Mouse (Mus musculus) hindbrain, postnatal 0 days (tissue): Measurements from ENCODE around the gene Celf5. TPM values are rescaled to one million over a fixed set of nuclear protein-coding genes. Genes with fewer than 3 reads are reported as not detected.

ENCODE experiments used
- ATAC-seq: fragments of 200-750 bp; cut with Nextera tagmentation; 2 replicates; pipeline ENCODE4 v1.8.0; 2017; ENCODE audit warnings: mild to moderate bottlenecking, moderate TSS enrichment, moderate library complexity
- DNase-seq: peaks from one replicate; pipeline ENCODE4 v3.0.0-alpha.2; 2015; ENCODE audit warnings: low spot score
- H3K27ac ChIP-seq: fragments of 300-500 bp; sonication (generic); 2 replicates; pipeline ENCODE4 v1.5.1; 2014; ENCODE audit warnings: mild to moderate bottlenecking
- H3K27me3 ChIP-seq: fragments of 300-500 bp; sonication (generic); 2 replicates; pipeline ENCODE4 v1.6.1; 2014; ENCODE audit warnings: low read length, mixed read lengths; ENCODE audit not compliant: insufficient read depth
- H3K36me3 ChIP-seq: fragments of 300-500 bp; sonication (generic); 2 replicates; pipeline ENCODE4 v1.6.1; 2014; ENCODE audit warnings: low read length, mixed read lengths; ENCODE audit not compliant: insufficient read depth
- H3K4me1 ChIP-seq: fragments of 300-500 bp; sonication (generic); 2 replicates; pipeline ENCODE4 v1.6.1; 2014; ENCODE audit warnings: antibody characterized with exemption, low read length, mixed read lengths; ENCODE audit not compliant: insufficient read depth
- H3K4me2 ChIP-seq: fragments of 300-500 bp; sonication (generic); 2 replicates; pipeline ENCODE4 v1.6.1; 2014; ENCODE audit warnings: low read depth, mild to moderate bottlenecking, low read length, moderate library complexity, mixed read lengths
- H3K4me3 ChIP-seq: fragments of 300-500 bp; sonication (generic); 2 replicates; pipeline ENCODE4 v1.5.1; 2014; ENCODE audit warnings: low read length
- H3K9ac ChIP-seq: fragments of 300-500 bp; sonication (generic); replicated peaks from 2 replicates; pipeline ENCODE4 v1.6.1; 2014; ENCODE audit warnings: mild to moderate bottlenecking, low read length, moderate library complexity, mixed read lengths
- H3K9me3 ChIP-seq: fragments of 300-500 bp; sonication (generic); 2 replicates; pipeline ENCODE4 v1.6.1; 2016; ENCODE audit warnings: low read length, mixed read lengths
- CTCF ChIP-seq: IDR thresholded peaks from 2 replicates; pipeline ENCODE4 v1.5.1; 2016; ENCODE audit warnings: antibody characterized with exemption, control low read depth, low read depth
- WGBS: fragments of 180-500 bp; shearing (Covaris S2); extraction: QIAGEN DNeasy Blood & Tissue Kit; methylation state at CpG from one replicate; pipeline ENCODE4 v1.1.7; 2014; 5-methylcytosine and 5-hydroxymethylcytosine counted together
- polyA plus RNA-seq: library from polyadenylated mRNA; unstranded; fragments of >200 nt; fragmentation: Nextera tagmentation; extraction: Ambion mirVana; gene quantifications from 2 replicates; pipeline ENCODE4 v1.2.1, GENCODE M21; 2015
- total RNA-seq: library from RNA; depleted of rRNA; stranded (reverse); fragments of >200 nt; gene quantifications from 2 replicates; pipeline ENCODE4 v1.2.3, GENCODE M21; 2014

The Celf5 gene
- total and polyA plus RNA-seq, 2 experiments from 2014 or later: 43.2 to 93.9 TPM

DNA sequence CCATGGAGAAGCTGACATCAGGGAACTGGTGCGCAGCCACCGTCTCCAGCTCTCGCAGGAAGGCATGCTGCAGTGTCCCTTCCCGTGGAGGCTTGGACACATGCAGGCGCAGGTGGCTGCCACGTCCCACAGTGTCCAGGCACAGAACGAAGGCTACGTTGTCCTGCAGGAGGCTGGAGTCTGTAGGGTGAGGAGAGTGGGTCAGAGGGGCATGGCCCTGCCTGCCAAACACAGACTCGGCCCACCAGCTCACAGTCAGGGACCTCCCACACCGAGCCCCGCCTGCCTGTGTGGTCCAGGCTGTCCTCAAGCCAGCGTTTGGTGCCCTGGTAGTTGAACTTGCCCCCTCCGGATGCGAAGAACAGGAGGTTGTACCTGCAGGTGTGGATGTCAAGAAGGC, 7.4 kb upstream of the Celf5 start:
- H3K4me3 ChIP-seq: no peak overlapping the region
- H3K4me2 ChIP-seq: no peak overlapping the region
- no peaks in the 10 kb centered on the region for H3K27me3 ChIP-seq
- no peak overlapping the region for H3K9ac ChIP-seq
- 80% methylated on average over 14 of the region's 14 CpGs for WGBS
- H3K27ac ChIP-seq: no peak overlapping the region
- H3K9me3 ChIP-seq: no peaks in the 10 kb centered on the region
- H3K4me1 ChIP-seq: peaks cover 5% of the 10 kb centered on the region
- ATAC-seq (no peak), DNase-seq (no peak)
- TF ChIP-seq CTCF: no peak
- H3K36me3 ChIP-seq: peaks cover 58% of the 10 kb centered on the region

DNA sequence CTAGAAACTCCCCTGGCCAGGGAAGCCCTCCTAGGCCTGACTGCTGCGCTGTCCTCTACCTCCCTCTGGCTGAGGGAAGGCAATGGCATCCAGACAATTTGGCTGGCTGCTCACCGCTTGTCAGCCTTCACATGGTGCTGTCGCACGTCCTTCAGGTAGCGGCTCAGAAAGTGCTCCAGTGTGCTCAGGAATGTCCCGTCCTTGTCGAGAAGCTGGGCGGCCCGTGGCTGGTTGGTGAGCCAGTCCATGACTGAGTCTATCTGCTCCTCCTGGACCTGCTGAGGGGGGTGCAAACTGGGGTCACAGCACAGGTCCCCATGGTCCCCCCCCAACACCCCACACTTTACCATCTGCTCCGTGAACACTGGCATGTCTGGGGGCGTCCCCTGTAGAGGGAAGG, 5.6 kb upstream of the Celf5 start:
- DNase-seq: no peak
- 0 out of 2 replicates have a peak, but pooled peaks have one; percentile 2 for TF ChIP-seq CTCF
- Histone ChIP-seq H3K4me1 (no peaks in the 10 kb centered on the region), H3K27me3 (no peaks in the 10 kb centered on the region), H3K27ac (no peak overlapping the region), H3K9ac (no peak overlapping the region), H3K4me3 (no peak overlapping the region), H3K4me2 (no peak overlapping the region), H3K36me3 (peaks cover 58% of the 10 kb centered on the region), H3K9me3 (no peaks in the 10 kb centered on the region)
- no peak for ATAC-seq
- 85% methylated on average over 11 of the region's 11 CpGs for WGBS

DNA sequence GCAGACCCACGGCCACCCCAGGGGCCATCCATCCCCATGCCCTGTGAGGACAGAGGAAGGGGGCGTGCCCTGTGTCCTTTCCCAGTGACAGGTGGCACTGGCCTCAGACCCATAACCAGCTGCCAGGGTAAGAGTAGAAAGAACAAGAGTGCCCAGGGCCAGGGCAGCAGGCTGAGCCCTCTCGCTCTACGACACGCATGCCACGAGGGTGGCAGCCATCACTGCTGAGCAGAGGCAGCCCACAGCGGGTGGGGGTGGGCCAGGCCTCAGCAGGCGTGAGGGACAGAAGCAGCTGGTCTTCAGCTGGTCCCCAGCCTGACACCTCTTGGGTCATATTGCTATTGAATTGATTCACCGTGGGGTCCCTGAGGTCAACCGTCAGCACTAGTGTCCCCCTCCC, 4.0 kb upstream of the Celf5 start:
- no peak overlapping the region for H3K4me2 ChIP-seq
- no peak overlapping the region for H3K4me3 ChIP-seq
- 73% methylated on average over 10 of the region's 10 CpGs for WGBS
- peaks cover 45% of the 10 kb centered on the region for H3K36me3 ChIP-seq
- no peaks in the 10 kb centered on the region for H3K4me1 ChIP-seq
- H3K9ac ChIP-seq: no peak overlapping the region
- no peak overlapping the region for H3K27ac ChIP-seq
- H3K9me3 ChIP-seq: no peaks in the 10 kb centered on the region
- TF ChIP-seq CTCF: no peak
- no peak for DNase-seq
- no peaks in the 10 kb centered on the region for H3K27me3 ChIP-seq
- ATAC-seq: no peak

DNA sequence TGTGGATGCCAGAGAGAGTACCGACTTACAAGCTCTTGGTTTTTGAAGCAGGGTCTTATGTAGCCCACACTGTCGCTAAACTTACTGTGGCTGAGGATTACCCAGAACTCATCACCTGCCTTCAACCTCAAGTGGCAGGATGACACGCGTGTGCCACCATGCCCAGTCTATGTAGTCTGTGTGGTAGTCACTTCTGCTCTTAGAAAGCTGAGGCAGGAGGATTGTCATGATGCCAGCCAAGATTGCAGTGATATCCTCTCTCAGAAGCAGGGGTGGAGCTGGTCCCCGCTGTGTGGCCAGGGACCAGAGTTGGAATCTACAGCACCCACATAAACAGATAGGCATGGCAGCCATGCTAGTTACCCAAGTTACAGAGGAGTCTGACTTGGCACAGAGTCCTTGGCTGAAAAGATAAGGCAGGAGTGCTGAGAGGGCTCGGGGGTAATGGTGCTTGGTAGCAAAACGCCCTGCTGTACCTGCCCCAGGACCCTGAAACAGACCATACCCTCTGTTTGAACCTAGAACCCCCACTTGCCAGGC, 3.0 kb upstream of the Celf5 start:
- 0 out of 2 replicates have a peak, but pooled peaks cover 1% of the 10 kb centered on the region for H3K4me1 ChIP-seq
- H3K9ac ChIP-seq: no peak overlapping the region
- H3K27ac ChIP-seq: no peak overlapping the region
- no peak overlapping the region for H3K4me3 ChIP-seq
- peaks cover 36% of the 10 kb centered on the region for H3K36me3 ChIP-seq
- H3K9me3 ChIP-seq: no peaks in the 10 kb centered on the region
- DNase-seq: no peak
- ATAC-seq: no peak
- no peaks in the 10 kb centered on the region for H3K27me3 ChIP-seq
- 78% methylated on average over 7 of the region's 7 CpGs for WGBS
- H3K4me2 ChIP-seq: no peak overlapping the region
- TF ChIP-seq CTCF: no peak

DNA sequence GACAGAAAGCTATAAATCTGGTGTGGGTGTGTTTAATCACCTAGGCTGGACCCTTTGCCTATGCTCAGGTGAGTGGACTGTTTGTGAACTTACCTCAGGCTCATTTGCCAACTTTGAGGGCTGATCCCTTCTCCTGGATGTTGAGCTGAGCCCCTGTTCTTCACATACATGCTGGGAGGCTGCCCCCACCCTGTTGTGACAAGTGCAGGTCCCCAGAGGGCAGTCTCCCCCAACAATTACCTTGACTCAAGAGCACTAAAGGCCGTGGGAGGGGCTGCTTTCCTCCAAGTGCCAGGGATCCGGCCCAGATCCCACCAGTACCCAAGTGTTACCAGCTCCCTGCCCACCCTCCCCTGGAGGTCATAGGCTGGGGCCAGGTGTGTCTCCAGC, 2.5 kb upstream of the Celf5 start:
- peak; percentile 49 for DNase-seq
- 0 out of 2 replicates have a peak, but pooled peaks cover 5% of the 10 kb centered on the region for H3K4me1 ChIP-seq
- no peak overlapping the region for H3K4me2 ChIP-seq
- H3K27me3 ChIP-seq: no peaks in the 10 kb centered on the region
- no peak overlapping the region for H3K4me3 ChIP-seq
- no peak for TF ChIP-seq CTCF
- peaks cover 31% of the 10 kb centered on the region for H3K36me3 ChIP-seq
- no peaks in the 10 kb centered on the region for H3K9me3 ChIP-seq
- no peak overlapping the region for H3K9ac ChIP-seq
- no peak for ATAC-seq
- 18% methylated on average over 2 of the region's 2 CpGs for WGBS
- H3K27ac ChIP-seq: peak overlapping the region; percentile 66; the same call in 1 of the 2 replicates

DNA sequence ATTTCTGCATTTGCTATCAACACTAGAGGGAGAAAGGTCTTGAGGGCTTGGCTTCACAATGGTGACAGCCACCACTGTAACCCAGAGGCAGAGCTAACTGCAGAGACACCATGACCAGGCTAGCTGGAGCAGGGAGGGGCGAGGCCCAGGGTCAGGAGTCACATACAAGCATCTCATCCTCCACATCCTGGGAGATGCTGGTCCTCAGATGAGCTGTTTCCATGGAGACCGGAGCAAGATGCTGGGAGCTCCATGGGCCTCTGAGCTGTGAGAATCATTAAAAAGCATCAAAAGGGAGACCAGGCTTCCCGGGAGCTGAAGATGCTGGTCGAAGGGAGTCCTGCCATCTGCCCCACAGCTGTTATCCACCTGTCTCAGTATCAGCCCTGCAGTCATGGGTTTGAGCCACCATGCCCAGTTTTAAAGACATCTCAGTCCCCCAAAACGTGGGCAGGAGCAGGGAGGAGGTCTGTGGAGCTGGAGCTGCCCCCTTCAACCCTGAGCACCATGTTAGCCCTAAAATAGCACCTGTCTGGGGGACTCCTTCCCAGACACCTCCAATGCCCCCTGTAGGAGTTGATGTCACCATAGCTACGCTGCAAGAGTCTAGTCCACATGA, 2.0 kb upstream of the Celf5 start:
- Histone ChIP-seq H3K36me3 (peaks cover 26% of the 10 kb centered on the region), H3K4me3 (no peak overlapping the region), H3K27ac (peak overlapping the region; percentile 66), H3K9ac (no peak overlapping the region; the same call in 1 of the 2 replicates), H3K4me1 (0 out of 2 replicates have a peak, but pooled peaks cover 5% of the 10 kb centered on the region), H3K4me2 (no peak overlapping the region), H3K9me3 (no peaks in the 10 kb centered on the region), H3K27me3 (no peaks in the 10 kb centered on the region)
- TF ChIP-seq CTCF: no peak
- WGBS: 41% methylated on average over 6 of the region's 6 CpGs
- DNase-seq (peak; percentile 44), ATAC-seq (no peak)

DNA sequence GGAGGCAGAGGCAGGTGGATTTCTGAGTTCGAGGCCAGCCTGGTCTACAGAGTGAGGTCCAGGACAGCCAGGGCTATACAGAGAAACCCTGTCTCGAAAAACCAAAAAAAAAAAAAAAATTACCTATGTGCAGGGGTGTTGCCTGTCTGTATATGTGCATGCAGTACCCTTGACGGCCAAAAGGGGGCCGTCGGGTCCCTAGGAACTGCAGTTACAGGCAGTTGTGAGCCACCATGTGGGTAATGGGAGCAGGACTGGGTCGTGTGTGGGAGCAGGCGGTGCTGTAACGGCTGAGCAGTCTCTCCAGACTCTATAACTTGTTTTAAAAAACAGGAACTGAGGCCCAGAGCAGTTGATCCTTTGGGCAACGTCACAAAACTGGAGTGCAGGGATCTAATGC, 1.5 kb upstream of the Celf5 start:
- no peaks in the 10 kb centered on the region for H3K27me3 ChIP-seq
- peak; percentile 38 for ATAC-seq
- no peaks in the 10 kb centered on the region for H3K9me3 ChIP-seq
- H3K4me1 ChIP-seq: 0 out of 2 replicates have a peak, but pooled peaks cover 5% of the 10 kb centered on the region
- H3K27ac ChIP-seq: peak overlapping the region; percentile 66; the same call in 1 of the 2 replicates
- H3K4me3 ChIP-seq: no peak overlapping the region
- 19% methylated on average over 9 of the region's 9 CpGs for WGBS
- TF ChIP-seq CTCF: peak; percentile 75
- no peak overlapping the region for H3K9ac ChIP-seq
- DNase-seq: peak; percentile 79
- H3K36me3 ChIP-seq: peaks cover 22% of the 10 kb centered on the region
- no peak overlapping the region for H3K4me2 ChIP-seq
